ENCODE assay signal across 10 mouse cellular contexts in the genomic region with DNA sequence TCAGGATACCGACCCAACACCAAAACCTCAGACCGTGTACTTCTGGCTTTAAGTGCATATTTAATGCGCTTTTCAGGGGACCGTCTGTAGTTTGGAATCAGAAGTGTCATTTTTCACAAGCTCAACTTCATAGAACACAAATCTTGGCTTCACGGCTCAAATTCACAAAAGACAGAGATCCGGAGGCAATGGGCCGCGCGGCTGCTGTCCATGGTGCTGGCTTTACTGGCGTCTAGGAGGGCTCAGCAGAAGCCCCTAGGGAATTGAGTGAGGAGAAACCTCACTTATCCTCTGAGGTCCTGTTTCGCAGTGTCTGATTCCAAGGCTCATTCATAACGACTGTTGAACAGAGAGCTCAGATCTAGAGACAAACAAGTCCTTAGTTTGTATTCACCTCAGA.
DNase-seq lines count a peak whose midpoint lies in the region; ATAC-seq lines count a peak whose summit lies in the region.
"Had no signal": no experiment of that assay in that cellular context is flagged by ENCODE, and none has a peak within 500 bp of the region (broad histone marks: within the 10 kb centered on the region; RNA-seq: fewer than 3 reads in every experiment).

No protein-coding gene starts in this region.

- no peak for ATAC-seq in kidney, embryonic 15.5 days (replicated peaks; ENCODE audit: low FRiP score)
- ATAC-seq in cerebellum, adult (ENCODE audit: insufficient number of reproducible peaks, low FRiP score, low TSS enrichment) = no peak

- H3K27ac ChIP-seq in kidney, embryonic 15.5 days = no peak overlapping the region
- H3K27ac ChIP-seq: heart, embryonic 13.5 days; liver, embryonic 14.5 days had no signal

- no peaks in the 10 kb centered on the region for H3K9me3 ChIP-seq in kidney, embryonic 15.5 days (replicated peaks)
- H3K9me3 ChIP-seq: heart, embryonic 13.5 days had no signal

- no peak overlapping the region for H3K4me3 ChIP-seq in kidney, embryonic 15.5 days (replicated peaks)
- H3K4me3 ChIP-seq: heart, embryonic 13.5 days; myocyte had no signal

- DNase-seq in kidney, postnatal 10 days = peak; percentile 78
- DNase-seq in right cerebral cortex, postnatal 4 days = peak; percentile 38
- DNase-seq in right cerebral cortex, postnatal 10 days (ENCODE audit: low spot score in 2 of 2) = no peak
- DNase-seq in embryo, embryonic 11 days = peak; percentile 82
- peak; percentile 75 for DNase-seq in retina, embryonic 14.5 days (ENCODE audit: low spot score)

- no peaks in the 10 kb centered on the region for H3K4me1 ChIP-seq in kidney, embryonic 15.5 days
- H3K4me1 ChIP-seq: heart, embryonic 13.5 days had no signal

- H3K9ac ChIP-seq in kidney, embryonic 15.5 days = no peak overlapping the region
- H3K9ac ChIP-seq: heart, embryonic 13.5 days; liver, embryonic 14.5 days had no signal

- WGBS in kidney, embryonic 15.5 days = 24% methylated on average over 12 of the region's 12 CpGs

- no peaks in the 10 kb centered on the region for H3K36me3 ChIP-seq in kidney, embryonic 15.5 days
- H3K36me3 ChIP-seq: heart, embryonic 13.5 days had no signal

- 0 out of 2 replicates have a peak, but pooled peaks cover 5% of the 10 kb centered on the region for H3K27me3 ChIP-seq in kidney, embryonic 15.5 days
- H3K27me3 ChIP-seq: heart, embryonic 13.5 days had no signal

- H3K4me2 ChIP-seq in kidney, embryonic 15.5 days = no peak overlapping the region
- H3K4me2 ChIP-seq: heart, embryonic 13.5 days had no signal

Comparison
In these comparisons a context has a peak if more than half of its experiments do, and no peak if none do; other contexts are left out.
1. DNase-seq: peak in kidney, postnatal 10 days (single experiment), right cerebral cortex, postnatal 4 days (single experiment), embryo, embryonic 11 days (single experiment) and retina, embryonic 14.5 days (single experiment); none in right cerebral cortex, postnatal 10 days (0 of 2).